Mouse (Mus musculus) kidney, adult 2 months (tissue): ENCODE data around the gene Cdc7. TPM values are rescaled to one million over a fixed set of nuclear protein-coding genes. Genes with fewer than 3 reads are reported as not detected.
"Not testable (repeated sequence)": the region's sequence is repeated elsewhere in the genome, so short reads cannot be mapped to it uniquely, and the experiment has no call there.

ENCODE experiments used
- DNase-seq: peaks from one replicate; pipeline ENCODE4 v3.0.0; 2021
- H3K27ac ChIP-seq: fragments of 200-500 bp; 2 replicates; pipeline ENCODE4 v1.5.1; 2012; ENCODE audit warnings: low read depth, low read length, control low read depth, inconsistent platforms; ENCODE audit not compliant: insufficient read depth
- H3K27me3 ChIP-seq: fragments of 200-500 bp; replicated peaks from 2 replicates; pipeline ENCODE4 v1.6.1; 2012; ENCODE audit warnings: mild to moderate bottlenecking, moderate library complexity, low read length, inconsistent platforms; ENCODE audit not compliant: control insufficient read depth, insufficient read depth
- H3K36me3 ChIP-seq: fragments of 200-500 bp; 2 replicates; pipeline ENCODE4 v1.6.1; 2012; ENCODE audit warnings: mild to moderate bottlenecking, moderate library complexity, low read length, inconsistent platforms; ENCODE audit not compliant: control insufficient read depth, insufficient read depth
- H3K4me1 ChIP-seq: fragments of 200-500 bp; 2 replicates; pipeline ENCODE4 v1.6.1; 2011; ENCODE audit warnings: low read length; ENCODE audit not compliant: control insufficient read depth, insufficient read depth
- H3K4me3 ChIP-seq: fragments of 200-500 bp; 2 replicates; pipeline ENCODE4 v1.5.1; 2011; ENCODE audit warnings: mild to moderate bottlenecking, low read depth, low read length, control low read depth; ENCODE audit not compliant: insufficient read depth
- CTCF ChIP-seq: fragments of 200-500 bp; conservative IDR thresholded peaks from 2 replicates; pipeline ENCODE4 v1.5.1; 2011; ENCODE audit warnings: low read depth, mild to moderate bottlenecking, control low read depth, low read length, moderate library complexity, mixed read lengths; ENCODE audit not compliant: insufficient read depth, insufficient read length
- POLR2A ChIP-seq: fragments of 200-500 bp; IDR thresholded peaks from one replicate; pipeline ENCODE4 v1.6.1; 2011; ENCODE audit warnings: low read depth, low read length, control low read depth
- WGBS: fragments of 180-500 bp; shearing (Covaris S2); methylation state at CpG from one replicate; pipeline ENCODE4 v1.1.7; 2018; 5-methylcytosine and 5-hydroxymethylcytosine counted together
- polyA plus RNA-seq: library from polyadenylated mRNA; depleted of rRNA; stranded (reverse); fragments of >200 nt; gene quantifications from 2 replicates; pipeline ENCODE4 v1.2.3, GENCODE M21; 2012

Gene Cdc7
- polyA plus RNA-seq, 1 experiment = 1.2 TPM

DNA sequence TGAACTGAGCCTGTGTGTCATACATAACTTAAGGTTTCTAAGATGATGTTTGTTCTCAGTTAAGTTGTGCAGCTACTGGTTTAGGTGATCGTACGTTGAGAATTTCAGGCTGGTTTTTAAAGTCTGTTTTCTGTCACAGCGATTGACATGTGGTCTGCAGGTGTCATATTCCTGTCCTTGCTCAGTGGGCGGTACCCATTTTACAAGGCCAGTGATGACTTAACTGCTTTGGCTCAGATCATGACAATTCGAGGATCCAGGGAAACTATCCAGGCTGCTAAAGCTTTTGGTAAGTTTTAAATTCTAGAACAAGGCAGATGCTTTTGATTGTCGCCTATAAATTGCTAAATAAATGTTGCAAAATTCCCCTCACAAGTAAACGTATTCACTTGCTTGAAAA, 15.0 kb downstream of the Cdc7 start:
- no peaks in the 10 kb centered on the region for H3K4me1 ChIP-seq
- no peaks in the 10 kb centered on the region for H3K27me3 ChIP-seq
- TF ChIP-seq CTCF = no peak
- TF ChIP-seq POLR2A = no peak
- WGBS = 87% methylated on average over 7 of the region's 7 CpGs
- H3K36me3 ChIP-seq = no peaks in the 10 kb centered on the region
- H3K4me3 ChIP-seq = no peak overlapping the region
- no peak overlapping the region for H3K27ac ChIP-seq
- no peak for DNase-seq

DNA sequence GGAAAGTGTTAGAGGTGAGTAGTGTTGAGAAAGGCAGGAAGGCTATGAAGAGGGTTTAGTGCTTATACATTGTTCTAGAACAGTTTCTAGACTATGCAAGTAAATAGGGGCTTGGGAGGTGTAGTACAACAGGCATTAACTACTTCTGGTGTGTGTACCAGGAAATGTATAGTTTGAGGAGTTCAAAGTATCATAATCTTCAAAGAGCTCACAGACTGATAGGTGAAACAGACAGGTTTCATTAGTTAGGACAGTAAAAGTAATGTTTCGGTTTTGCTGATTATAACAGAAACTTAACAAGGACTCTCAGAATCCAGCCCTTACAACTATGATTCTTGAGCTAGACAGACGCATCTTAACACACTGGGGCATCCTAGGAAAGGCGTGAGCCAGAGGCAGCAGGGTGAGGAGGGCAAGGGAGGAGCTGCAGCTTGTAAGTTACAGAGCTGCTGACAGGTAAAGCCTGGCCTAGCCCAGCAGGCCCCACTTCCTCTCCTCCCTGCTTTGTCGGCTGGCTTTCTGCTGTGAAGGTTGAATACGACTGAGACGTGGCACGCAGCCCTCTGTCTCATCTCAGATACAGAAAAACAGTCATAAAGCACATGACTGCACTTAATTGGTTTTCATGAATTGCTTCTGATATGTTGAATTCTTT, 18.3 kb downstream of the Cdc7 start:
- 75% methylated on average over 7 of the region's 7 CpGs for WGBS
- Histone ChIP-seq H3K4me3 (no peak overlapping the region), H3K4me1 (no peaks in the 10 kb centered on the region), H3K27ac (no peak overlapping the region), H3K36me3 (no peaks in the 10 kb centered on the region), H3K27me3 (no peaks in the 10 kb centered on the region)
- no peak for DNase-seq
- TF ChIP-seq POLR2A (no peak), CTCF (no peak)

DNA sequence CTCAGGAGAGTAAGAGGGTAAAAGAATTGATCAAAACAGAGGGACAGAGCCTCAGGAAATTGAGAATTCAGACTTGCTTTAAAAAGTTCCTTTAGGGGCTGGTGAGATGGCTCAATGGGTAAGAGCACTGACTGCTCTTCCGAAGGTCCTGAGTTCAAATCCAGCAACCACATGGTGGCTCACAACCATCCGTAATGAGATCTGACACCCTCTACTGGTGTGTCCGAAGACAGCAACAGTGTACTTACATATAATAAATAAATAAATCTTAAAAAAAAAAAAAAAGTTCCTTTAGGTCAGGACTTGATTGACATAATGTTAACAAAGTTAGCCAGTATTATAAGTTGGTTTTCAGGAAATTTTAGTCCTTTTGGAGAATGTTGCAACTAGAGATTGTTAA, 20.8 kb downstream of the Cdc7 start:
- H3K4me1 ChIP-seq, H3K27me3 ChIP-seq, H3K36me3 ChIP-seq, H3K4me3 ChIP-seq, DNase-seq, H3K27ac ChIP-seq: not testable (repeated sequence)
- 90% methylated on average over 3 of the region's 3 CpGs for WGBS

DNA sequence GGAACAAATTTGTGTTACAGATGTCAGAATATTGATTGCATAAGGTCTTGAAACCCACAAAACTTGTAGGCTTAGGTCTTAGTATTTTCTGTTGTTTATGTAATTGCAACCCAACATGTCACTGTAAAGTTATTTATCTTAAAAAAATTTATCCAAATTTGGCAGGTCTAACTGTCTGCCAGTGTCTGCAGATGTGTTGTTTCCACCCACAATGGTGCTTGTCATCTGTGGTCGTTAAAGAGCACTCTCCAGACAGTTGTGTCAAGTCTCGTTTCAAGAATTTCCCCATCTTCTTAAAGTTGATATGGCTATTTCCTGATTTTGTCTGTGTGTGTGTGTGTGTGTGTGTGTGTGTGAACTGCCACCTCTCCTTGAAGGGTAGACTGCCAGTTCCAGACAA, 21.5 kb downstream of the Cdc7 start:
- WGBS = 58% methylated on average over 2 of the region's 2 CpGs
- H3K27me3 ChIP-seq = no peaks in the 10 kb centered on the region
- H3K27ac ChIP-seq = no peak overlapping the region
- no peaks in the 10 kb centered on the region for H3K4me1 ChIP-seq
- TF ChIP-seq POLR2A (no peak), CTCF (no peak)
- H3K36me3 ChIP-seq = no peaks in the 10 kb centered on the region
- DNase-seq = no peak
- no peak overlapping the region for H3K4me3 ChIP-seq

DNA sequence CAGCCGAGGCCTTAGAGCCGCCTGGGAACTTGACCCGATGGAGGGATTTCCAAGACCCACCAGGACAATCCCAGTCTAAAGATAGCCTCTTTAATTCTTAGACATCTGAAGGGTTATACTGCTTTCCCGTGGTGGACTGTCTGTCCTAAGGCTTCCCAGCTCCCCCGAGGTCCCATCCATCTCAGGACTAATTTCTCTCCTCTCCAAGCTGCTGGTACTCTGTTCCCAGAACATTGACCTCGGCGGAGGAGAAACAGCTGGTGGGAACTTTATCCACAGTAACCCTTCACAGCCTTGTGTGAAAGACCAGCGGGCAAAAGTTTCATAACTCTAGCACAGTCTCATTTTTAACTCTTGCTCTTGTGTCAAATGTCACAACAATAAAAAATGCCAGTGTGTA, 25.1 kb downstream of the Cdc7 start:
- no peaks in the 10 kb centered on the region for H3K36me3 ChIP-seq
- peak; percentile 52 for DNase-seq
- TF ChIP-seq CTCF = no peak
- no peak for TF ChIP-seq POLR2A
- peak overlapping the region; percentile 55; the same call in 1 of the 2 replicates for H3K27ac ChIP-seq
- H3K27me3 ChIP-seq = no peaks in the 10 kb centered on the region
- H3K4me1 ChIP-seq = no peaks in the 10 kb centered on the region
- WGBS = 31% methylated on average over 8 of the region's 8 CpGs
- H3K4me3 ChIP-seq = no peak overlapping the region

DNA sequence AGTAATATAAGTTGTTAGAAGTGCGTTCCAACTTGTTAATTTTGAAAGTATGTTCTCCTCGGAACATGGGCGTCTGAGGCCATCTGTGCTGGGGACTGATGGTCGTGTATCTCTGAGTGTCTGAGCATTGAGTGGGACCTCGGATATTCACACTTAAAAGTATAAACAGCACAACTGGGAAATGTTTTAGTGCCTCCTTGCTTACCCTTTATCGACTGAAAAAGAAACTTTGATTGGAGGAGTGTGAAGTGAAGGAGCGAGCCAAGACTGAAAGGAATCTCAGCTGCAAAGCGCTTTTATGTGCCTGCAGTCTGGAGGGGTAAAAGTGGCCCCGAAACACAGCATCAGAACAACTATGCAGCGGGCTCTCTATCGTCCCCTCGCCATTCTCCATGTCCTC, 25.7 kb downstream of the Cdc7 start:
- peak overlapping the region; percentile 30; the same call in 1 of the 2 replicates for H3K27ac ChIP-seq
- no peaks in the 10 kb centered on the region for H3K27me3 ChIP-seq
- H3K36me3 ChIP-seq = no peaks in the 10 kb centered on the region
- WGBS = 59% methylated on average over 12 of the region's 12 CpGs
- no peak overlapping the region for H3K4me3 ChIP-seq
- no peaks in the 10 kb centered on the region for H3K4me1 ChIP-seq
- TF ChIP-seq CTCF (no peak), POLR2A (no peak)
- no peak for DNase-seq

DNA sequence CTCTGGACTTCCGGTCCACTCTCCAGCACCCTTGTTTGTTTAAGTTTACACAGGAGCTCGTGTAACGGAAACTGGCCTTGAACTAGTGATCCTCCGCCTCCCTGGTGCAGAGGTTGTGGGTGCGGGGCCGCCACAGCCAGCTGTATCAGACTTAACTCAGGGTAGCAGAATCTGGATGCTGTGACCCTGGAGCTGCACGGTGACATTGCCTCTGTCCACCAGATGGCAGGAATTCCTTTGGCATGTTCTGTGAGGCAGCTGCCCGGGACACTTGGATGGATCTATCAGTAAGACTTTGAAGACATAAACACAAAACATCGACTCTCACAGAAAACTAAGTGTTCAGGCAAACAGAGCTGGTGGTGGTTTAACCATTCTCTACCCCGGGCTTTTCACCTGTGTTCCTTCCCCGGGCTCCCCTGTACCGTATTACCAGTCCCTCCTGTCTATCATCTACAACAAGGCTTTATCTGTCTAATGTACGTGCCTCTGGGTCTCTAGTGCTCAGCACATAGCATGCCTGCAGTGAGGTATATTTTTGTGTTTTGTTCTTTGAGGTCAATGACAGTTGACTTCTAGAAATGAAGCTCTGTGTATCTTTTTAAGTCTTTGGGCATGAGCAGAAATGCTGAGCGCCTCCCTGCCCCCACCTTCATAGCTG, 26.6 kb downstream of the Cdc7 start:
- TF ChIP-seq CTCF (peak; percentile 90), POLR2A (no peak)
- DNase-seq = peak; percentile 63
- no peak overlapping the region for H3K27ac ChIP-seq
- 29% methylated on average over 14 of the region's 14 CpGs for WGBS
- no peaks in the 10 kb centered on the region for H3K27me3 ChIP-seq
- H3K4me3 ChIP-seq = no peak overlapping the region
- H3K36me3 ChIP-seq = no peaks in the 10 kb centered on the region
- H3K4me1 ChIP-seq = peaks cover 2% of the 10 kb centered on the region; the same call in 1 of the 2 replicates
